Mouse (Mus musculus) left cerebral cortex, postnatal 4 days (tissue): ENCODE data around the gene Faim. TPM values are rescaled to one million over a fixed set of nuclear protein-coding genes. Genes with fewer than 3 reads are reported as not detected.

Experiments
- DNase-seq: peaks from one replicate; pipeline ENCODE4 v3.0.0-alpha.2; 2022
- intact Hi-C: fragments of 180-260 bp; cut with DNase I; formaldehyde crosslinking; loops from one replicate; pipeline ENCODE4 v1.15.1; 2025
- total RNA-seq, 2 experiments: library from RNA; stranded (reverse); gene quantifications; 2 replicates each; pipeline ENCODE4 v1.2.3; 2021

Gene Faim
- total RNA-seq, 2 experiments from 2014 or later = 41.6 to 43.9 TPM

DNA sequence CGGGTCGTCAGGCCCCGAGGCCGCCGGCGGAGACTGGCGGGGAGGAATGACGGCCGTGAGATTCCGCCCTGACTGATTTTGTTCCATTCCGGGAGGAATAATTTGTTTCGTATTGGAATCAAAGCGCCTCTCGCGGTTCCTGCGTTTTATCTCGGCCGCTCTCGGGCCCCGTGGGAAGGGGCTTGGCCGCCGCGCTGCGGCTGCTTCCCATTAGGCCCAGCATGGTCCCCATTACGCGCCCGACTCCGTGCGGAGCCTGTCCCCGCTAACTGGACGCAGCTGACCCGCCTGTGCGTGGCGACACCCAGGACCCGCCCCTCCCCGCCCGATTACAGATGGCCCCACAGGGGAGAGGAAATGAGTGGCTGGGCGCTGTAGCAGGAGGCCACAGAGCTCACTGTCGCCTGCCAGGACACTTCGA, 13.1 kb upstream of the Faim start:
- intact Hi-C loops = loop anchor here (10.0 kb wide), 2 partner anchors 402 to 472 kb away; no protein-coding TSS in a partner anchor
- no peak for DNase-seq

DNA sequence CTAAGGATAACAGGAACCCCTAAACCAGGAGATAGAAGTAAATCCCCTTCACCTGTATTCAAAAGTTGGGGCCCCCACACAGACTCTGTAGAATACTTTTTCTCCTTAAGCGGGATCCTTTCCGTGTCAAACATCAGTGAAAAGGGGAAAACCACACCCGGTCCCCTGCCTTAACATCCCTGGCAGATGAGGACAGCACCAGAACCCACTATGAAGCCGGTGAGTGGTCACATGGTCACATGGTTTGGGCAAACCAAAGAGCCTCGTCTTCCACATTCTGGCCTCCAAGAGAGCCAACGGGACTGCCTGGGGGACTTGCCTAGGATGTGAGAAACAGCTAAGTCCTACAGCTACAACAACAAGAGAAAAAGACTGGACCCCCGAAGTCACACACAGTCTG, 12.6 kb upstream of the Faim start:
- DNase-seq = no peak
- intact Hi-C loops = loop anchor here (10.0 kb wide), 2 partner anchors 401 to 471 kb away; no protein-coding TSS in a partner anchor

DNA sequence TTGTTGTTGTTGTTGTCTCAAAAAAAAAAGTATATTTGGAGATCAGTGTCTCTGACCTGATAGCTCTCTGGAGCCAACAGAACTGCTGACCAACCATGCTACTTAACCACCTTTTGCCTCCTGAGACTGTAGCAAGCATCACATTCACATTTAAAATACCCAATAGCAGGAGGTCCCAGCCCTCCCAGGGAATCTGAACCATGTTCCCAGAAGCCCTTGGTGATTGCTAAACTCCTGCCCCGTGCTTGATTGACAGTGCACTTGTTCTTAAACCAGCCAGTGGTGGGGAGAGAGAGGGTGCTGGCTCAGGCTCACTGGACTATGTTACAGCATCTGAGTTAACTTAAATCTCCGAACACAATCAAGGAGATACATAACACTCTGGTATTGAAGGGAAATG, 11.3 kb upstream of the Faim start:
- intact Hi-C loops = loop anchor here (10.0 kb wide), 2 partner anchors 400 to 470 kb away; no protein-coding TSS in a partner anchor
- no peak for DNase-seq

DNA sequence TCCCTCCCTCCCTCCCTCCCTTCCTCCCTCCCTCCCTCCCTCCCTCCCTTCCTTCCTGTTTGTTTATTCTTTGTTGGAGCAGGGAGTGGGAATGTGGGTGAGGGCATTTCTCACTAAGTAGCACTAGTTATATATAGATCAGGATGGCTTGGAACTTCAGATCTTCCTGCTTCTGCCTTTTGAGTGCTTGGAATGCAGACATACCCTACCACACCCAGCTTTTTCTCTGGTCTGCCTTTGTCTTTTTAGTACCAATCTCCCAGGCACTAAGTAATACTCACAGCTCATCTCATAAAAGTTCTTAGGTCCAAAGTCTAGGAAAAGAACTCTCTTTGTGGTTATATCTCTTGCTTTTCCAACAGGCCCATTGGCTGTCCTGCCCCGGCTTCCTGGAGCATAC, 10.1 kb upstream of the Faim start:
- intact Hi-C loops = loop anchor here (10.0 kb wide), 2 partner anchors 399 to 469 kb away; no protein-coding TSS in a partner anchor
- DNase-seq = no peak

DNA sequence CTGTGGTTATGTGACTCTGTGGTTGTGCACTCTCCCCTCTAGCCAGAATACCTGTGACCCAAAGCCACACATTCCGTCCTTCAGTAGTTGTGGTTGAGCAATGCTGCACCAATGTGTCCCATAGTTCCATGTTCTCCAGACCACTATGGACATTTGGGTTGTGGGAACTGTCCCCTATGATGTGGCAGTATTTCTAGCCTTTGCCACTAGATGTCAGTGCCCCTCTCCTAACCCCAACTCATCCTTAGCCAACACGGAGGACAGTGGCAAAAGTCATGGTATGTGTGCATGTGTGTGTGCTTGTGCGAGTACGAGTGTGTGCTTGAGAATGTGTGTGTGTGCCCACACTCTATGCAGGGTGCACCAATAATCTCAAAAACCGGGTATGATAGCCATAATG, 9.7 kb upstream of the Faim start:
- DNase-seq = no peak
- intact Hi-C loops = loop anchor here (10.0 kb wide), 2 partner anchors 398 to 468 kb away; no protein-coding TSS in a partner anchor

DNA sequence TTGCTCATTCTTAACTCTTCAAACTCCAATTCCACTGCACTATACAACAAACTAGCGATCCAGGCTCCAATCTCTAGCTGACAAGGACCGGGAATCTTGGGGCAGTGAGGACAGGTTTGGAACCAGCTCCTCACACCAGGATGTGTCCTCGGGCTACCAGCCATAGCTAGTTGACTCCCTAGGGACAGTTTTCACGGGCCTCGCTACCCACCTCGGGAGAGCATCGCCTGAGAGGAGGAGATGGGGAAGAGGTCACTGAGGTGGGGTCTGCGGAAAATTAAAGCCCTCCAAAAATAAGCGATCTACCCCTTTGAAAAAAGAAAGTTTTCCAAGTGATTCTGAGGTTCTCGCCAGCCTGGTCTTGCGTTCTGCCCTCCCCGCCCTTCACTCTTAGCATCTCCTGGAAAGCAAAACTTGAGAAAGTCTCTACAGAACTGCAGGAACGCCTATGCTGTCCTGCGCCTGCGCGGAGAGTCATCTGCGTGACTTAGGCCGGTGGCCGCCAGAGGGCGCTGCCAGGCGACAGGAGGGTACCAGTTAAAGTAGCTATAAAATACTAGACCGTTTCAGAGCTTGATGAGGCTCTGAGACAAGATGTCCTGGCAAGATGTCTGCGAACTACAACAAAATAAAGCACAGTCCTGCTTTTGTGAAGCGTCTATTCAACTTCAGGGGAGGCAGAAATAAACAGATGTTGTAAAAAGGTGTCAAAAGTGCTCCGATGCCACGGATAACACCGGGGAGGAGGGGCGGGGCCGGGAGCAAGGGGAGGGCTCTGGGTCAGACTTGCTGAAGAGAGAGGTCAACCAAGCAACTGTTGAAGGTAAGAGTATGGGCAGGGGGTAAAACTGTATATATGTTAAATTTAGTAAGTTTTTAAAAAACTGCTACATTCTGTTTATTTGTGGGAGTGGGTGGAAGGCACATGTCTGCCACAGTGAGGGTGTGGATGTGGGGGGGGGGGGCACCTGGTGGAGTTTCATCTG, 6.4 kb upstream of the Faim start:
- DNase-seq = peak; percentile 90
- intact Hi-C loops = loop anchor here (10.0 kb wide), 2 partner anchors 395 to 465 kb away; no protein-coding TSS in a partner anchor

DNA sequence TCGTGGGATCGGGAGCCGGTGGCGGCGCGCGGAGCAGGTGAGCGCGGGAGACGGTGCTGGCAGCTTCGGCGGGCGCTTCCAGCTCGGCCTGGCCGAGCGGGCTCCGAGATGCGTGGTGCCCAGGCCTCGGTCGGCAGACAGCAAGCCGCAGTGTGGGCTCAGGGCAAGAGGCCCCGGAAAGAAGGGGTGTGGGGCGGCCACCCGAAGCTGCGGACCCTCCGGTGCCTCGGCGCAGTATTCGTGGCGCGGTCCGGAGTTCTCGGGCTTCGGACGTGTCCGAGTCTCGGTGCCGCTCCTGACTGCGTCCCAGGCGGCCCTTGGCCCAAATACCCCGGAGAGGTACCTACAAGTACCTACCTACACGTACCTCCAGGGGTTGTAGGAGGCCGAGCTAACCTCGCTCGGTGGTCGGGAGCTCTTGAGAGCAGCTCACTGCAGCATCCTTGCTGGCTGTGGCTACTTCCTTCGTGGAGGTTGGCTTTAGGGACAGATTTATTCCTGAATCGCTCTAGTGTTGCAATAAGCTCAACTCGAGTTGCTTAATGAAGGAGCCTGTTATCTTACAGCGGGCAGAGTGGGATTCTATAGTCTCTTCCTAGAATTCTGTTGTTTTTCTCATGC, 413 bp downstream of the Faim start:
- intact Hi-C loops = no loop called here
- DNase-seq = no peak

DNA sequence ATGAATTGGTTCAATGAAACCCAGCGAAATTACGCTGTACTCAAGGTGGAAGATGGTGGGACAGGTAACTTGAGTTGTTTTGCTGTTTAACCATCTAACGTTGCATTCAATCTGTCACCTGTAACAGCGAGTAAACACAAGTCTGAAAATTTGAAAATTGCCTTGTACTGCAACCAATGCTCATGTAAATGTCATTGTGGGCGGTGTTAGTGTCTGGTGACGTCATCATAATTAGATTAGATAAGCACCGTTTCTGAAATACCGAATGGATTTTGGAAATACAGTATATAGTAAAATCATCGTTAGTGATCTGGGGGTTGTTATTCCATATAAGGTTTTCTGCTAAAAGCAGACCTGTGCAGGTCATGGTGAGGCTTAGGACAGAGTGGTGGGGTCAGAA, 958 bp downstream of the Faim start:
- intact Hi-C loops = no loop called here
- no peak for DNase-seq

DNA sequence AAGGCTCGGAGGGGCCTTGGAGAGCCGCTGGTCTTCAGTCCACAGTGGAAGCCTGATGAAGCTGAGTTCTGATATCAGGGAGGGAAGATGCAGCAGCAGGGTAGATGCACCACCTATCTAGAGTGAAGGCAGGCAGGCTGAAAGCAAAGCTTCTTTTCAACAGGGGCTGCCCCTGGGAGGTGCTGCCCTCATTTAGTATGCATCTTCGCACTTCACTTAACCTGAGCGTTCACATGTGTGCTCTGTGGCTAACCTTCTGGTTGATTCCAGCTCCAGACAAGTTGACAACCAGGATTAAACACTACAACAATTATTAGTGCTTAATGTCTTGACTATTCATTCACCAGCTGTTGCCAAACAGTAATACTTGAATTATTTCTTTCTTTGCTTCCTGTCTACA, 7.9 kb downstream of the Faim start:
- intact Hi-C loops = no loop called here

DNA sequence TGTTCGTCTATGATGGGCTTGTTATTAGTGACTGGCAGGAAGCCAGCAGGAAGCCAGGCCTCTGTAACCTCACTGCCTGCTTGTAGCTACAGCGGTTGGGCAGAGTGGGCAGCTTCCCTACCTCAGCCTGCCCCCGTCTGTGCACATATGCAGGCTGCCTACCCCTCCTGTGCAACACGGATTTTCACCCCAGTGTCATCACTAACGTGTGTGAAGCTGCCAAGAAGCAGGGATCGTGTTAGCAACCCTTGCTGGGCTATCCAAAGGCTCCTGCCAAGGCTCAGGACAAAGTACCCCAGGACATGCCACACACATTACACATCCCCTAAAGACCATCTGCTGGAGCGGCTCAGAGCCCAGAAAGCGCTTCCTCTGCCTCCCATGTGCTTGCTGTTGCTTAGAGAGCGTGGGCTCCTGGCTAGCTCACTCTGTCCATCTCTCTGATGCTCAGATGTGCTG, 13.7 kb downstream of the Faim start:
- DNase-seq = peak; percentile 80
- intact Hi-C loops = no loop called here

More for the DNA sequence above, 7.9 kb downstream of the Faim start:
- DNase-seq = no peak

DNA sequence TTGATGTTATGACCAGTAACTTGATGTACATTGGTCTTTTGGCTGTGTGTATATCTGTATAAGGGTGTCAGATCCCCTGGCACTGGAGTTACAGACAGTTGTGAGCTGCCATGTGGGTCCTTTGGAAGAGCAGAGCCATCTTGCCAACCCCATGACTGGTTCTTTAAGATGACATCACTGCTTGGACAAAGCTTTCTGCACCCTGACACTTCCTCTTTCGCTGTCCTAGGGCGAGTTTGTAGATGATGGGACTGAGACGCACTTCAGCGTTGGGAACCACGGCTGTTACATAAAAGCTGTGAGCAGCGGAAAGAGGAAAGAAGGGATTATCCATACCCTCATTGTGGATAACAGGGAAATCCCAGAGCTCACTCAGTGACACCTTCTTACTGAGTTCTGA, 15.2 kb downstream of the Faim start:
- intact Hi-C loops = no loop called here

DNA sequence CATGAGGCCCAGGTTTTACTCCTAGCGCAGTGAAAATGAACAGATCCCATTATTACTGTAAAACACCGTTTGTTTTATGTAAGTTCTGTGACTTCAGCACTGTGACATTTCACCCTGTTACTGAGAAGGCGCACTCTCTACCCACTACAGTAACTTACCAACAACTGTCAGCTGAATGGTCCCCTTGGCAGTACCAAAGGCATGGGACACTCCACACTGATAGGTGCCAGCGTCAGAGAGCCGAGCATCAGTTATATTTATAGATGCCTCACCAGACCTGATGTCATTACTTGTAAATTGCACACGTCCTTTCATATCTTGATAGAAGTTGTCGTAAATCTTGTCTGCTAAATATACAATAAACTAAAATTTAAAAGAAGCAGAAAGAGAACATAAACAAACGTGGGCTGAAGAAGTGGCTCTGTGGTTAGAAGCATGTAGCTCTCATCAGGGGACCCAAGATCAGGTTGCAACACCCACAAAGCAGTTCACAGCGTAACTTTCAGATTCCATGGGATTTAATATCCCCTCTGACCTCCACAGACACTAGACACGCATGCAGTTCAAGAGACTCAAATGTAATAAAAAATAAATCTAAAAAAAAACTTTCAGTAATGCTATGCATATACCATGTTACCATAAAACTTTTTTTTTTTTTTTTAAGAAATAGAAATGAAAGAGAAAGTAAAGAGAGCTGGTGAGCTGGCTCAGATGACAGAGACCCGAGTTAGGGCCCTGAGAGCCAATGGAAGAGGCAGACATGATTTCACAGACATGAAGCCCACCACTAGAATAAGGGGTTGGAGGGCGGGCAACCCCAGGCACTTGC, 23.1 kb downstream of the Faim start:
- intact Hi-C loops = no loop called here
- no peak for DNase-seq

More for the DNA sequence above, 15.2 kb downstream of the Faim start:
- no peak for DNase-seq

DNA sequence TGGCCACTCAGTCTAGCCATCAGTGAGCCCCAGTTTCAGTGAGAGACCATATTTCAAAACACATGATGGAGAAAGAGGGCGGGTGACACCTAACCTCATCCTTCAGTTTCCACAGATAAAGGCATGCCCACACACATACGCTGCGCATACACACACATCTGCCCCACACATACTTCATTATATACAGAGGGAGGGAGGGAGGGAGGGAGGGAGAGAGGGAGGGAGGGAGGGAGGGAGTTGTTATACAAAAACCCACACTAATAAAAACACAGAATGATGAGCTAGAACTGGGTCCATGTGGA, 23.7 kb downstream of the Faim start:
- intact Hi-C loops = no loop called here
- no peak for DNase-seq

DNA sequence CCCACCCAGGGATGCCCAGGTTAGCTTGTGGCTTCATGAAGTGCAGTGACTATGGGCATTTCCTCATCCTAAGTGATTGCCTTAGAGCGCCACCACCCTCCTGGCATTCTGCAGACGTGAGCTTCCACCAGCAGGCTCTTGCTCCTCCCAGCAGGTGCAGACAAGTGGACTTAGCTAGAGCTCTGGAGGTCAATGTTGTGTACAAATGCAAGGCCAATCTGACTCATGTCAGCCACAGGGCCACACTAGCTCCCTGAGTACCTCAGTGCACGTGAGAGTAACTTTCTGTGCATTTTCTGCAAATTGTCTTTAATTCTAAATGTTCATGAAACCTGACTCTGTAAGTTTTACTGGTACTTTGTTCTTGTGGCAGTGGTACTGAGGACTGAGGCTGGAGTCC, 30.1 kb downstream of the Faim start:
- intact Hi-C loops = no loop called here
- no peak for DNase-seq

DNA sequence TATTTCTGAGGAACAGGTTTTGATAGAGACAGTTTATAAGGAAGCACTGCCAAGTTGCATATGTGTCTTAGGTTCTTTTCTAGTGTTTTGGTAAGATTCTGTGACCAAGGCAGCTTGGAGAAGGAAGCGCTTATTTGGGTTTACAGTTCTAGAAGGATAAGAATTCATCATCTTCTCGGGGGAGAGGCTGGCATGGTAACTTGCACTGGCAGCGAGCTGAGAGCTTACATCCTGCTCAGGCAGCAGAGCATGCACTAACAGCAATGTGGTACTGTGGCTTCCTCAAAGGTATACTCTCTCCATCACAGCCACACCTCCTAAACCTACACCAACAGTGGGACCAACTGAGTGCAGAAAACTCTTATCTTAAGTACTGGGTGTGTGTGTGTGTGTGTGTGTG, 30.6 kb downstream of the Faim start:
- no peak for DNase-seq
- intact Hi-C loops = no loop called here

DNA sequence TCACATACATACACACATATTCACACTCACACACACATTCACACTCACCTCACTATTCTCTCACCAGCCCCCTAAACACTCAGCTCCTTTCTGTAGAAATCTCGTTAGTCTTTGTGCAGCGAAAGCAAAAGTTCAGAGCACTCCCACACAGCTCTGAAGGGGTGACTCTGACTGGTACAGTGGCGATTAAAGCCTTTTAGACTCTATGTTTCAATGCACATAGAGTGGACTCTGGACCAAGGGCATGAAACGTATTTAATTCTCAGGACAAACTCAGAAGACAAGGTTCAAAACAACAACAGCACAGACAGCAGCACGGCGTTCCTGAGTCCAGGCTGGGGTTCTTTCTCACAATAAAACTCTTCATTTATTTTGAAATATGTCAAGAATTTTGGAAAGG, 31.5 kb downstream of the Faim start:
- intact Hi-C loops = no loop called here
- DNase-seq = no peak

DNA sequence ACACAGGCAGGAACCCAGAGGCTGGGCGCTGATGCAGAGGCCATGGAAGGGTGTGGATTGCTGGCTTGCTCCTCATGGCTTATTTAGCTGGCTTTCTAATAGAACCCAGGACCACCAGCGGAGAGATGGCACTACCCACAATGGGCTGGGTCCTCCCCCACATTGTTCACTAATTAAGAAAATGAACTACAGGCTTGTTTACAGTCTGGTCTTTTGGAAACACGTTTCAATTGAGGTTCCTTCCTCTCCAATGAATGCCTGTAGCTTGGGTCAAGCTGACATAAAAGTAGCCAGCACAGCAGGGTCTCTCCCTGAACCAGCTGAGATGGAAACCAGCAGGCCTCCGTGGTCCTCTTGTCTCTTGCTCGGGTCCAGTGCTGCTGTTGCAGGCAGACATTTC, 35.0 kb downstream of the Faim start:
- no peak for DNase-seq
- intact Hi-C loops = no loop called here

DNA sequence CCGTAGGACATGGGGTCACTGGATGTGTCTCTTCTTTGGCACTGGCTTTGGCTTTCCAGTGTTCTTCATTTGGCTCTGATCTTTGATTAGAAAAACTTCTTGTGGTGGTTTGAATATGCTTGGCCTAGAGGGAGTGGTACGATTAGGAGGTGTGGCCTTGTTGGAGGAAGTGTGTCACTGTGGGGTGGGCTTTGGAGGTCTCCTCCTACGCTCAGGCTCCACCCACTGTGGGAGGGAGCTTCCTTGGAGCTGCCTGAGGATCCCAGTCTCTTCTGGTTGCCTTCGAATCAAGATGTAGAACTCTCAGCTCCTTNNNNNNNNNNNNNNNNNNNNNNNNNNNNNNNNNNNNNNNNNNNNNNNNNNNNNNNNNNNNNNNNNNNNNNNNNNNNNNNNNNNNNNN, 35.6 kb downstream of the Faim start:
- intact Hi-C loops = no loop called here
- DNase-seq = no peak

DNA sequence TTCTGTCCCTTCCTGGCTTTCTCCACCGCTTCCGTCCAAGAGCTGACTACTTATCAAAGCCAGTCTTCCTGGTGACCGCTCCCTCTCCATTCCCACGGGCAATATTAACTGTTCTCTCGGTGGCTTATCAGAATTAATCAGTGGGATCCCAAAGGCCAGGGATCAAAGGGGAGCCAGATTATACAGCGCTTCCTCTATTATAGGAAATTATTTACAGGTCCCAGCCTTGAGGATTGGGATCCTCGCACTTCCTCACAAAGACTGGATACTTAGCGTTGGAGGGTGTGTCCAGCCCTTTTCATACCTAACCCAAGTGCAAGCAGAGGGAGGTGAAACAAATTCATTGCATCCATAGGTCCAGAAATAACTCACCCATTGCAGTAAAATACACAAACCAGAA, 45.9 kb downstream of the Faim start:
- DNase-seq = no peak
- intact Hi-C loops = no loop called here

DNA sequence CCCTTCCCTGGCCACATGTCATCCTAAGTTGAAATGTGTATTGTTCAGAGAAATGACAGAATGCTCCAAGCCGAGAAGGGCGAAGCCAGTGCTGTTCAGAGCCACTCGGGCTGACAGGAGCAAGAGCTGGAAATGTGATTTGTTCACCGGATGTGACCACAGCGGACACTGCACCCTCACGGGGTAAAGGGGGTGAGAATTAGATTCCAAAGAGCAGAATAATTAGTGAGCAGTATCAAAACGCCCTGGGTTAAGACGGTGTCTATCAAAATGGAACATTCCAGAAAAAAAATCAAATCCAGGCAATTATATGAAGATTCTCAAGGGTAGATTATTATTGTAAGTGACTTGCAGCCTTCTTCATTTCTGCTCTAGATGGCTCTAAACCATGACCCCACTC, 47.9 kb downstream of the Faim start:
- intact Hi-C loops = no loop called here
- DNase-seq = no peak

DNA sequence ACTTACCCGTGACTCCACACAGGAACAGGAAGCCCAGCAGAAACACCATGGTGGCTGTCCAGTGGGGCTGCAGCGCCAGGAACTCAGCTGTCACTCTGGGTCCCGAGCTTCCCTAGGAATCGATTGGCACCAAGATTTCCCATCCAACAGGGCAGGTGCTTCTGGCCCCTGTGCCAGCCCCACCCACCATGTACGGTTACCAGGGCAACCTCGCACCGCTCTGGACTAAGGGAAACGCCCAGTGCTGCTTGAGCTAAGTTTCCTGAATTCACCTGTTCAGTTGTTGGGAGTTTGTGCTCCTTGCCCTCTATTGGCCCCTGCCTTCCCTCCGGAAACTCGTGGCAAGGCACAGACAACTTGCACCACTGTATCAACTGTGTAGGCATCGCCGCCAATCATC, 49.4 kb downstream of the Faim start, which contains the start of gene Gm1123:
Gene Gm1123, minus strand, starts transcription at position 141 of the 400 bp plus-strand sequence.
- intact Hi-C loops = no loop called here

More for the DNA sequence above, 49.4 kb downstream of the Faim start, which contains the start of gene Gm1123:
- DNase-seq = no peak
